Mouse (Mus musculus) MEL (cell line): ENCODE measurements around the gene Prr5l.

Source experiments
- CHD2 ChIP-seq: IDR thresholded peaks from 2 replicates; pipeline ENCODE4 v1.6.1; 2011; ENCODE audit warnings: low read length, improper control_type of control experiment
- CTCF ChIP-seq, 3 experiments: IDR thresholded peaks in 2 of 3; conservative IDR thresholded peaks in 1 of 3; 2 replicates each; pipeline ENCODE4 v1.5.1; 2011 to 2012; ENCODE audit warnings: low read length in 3 of 3, low read depth in 2 of 3, mild to moderate bottlenecking in 2 of 3, improper control_type of control experiment in 1 of 3, inconsistent platforms in 1 of 3, mixed read lengths in 1 of 3, moderate library complexity in 1 of 3; ENCODE audit not compliant: control insufficient read depth in 1 of 3, insufficient read depth in 1 of 3, poor library complexity in 1 of 3, severe bottlenecking in 1 of 3
- MAX ChIP-seq: IDR thresholded peaks from 2 replicates; pipeline ENCODE4 v1.6.1; 2011; ENCODE audit warnings: low read length, improper control_type of control experiment
- POLR2AphosphoS2 ChIP-seq: IDR thresholded peaks from 2 replicates; pipeline ENCODE4 v1.6.1; 2011; ENCODE audit warnings: low read length, improper control_type of control experiment

- TF ChIP-seq POLR2AphosphoS2 (no peak), CHD2 (no peak), CTCF (IDR thresholded peaks at IDR 0.05 in 2 of 3, conservative IDR thresholded peaks at IDR 0.05 in 1 of 3; ENCODE audit: control insufficient read depth in 1 of 3, insufficient read depth in 1 of 3, low read depth in 2 of 3, low read length in 3 of 3, poor library complexity in 1 of 3, severe bottlenecking in 1 of 3) (no peak), MAX (no peak)
Observed at GRCm38 (mm10) chr2:101894126-101894525, 11.3 kb upstream of the Prr5l start.
